Mouse (Mus musculus): ENCODE measurements at regions not wholly inside any gene's neighbourhood (a gene's known extent, or its start where the extent isn't known, plus 50 kb on each side); places are given as distances from the start of the nearest gene placed in this dataset.

GRCm38 (mm10) chr8:40186715-40187583, 487.9 kb upstream of the Adam24 start:
- peak; percentile 9 to 10 for DNase-seq

DNA sequence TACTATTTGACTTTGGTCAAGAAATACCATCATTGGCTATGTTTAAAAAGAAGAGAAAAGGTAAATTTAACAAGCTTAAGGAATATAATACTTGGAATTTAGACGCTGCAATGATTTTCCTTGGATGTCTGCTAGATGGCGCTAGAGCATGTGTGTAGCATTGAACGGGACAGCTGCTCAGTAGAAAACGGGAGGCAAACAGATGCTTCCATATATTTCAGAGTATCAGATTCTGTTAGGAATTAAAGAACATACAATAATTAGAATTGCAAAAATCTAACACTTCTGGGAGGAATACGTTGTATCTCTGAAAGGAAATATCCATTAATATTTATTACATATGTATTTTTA, 487.3 kb upstream of the Adam24 start:
- DNase-seq, result peak; percentile 34 to 70

- DNase-seq, result no peak
These were observed 482.6 kb upstream of the Adam24 start for GRCm38 (mm10) chr8:40192266-40192665.

- DNase-seq, result no peak
These were observed 481.7 kb upstream of the Adam24 start for GRCm38 (mm10) chr8:40193148-40193547.

- peak in 1 of 2 experiments; percentile 14 for DNase-seq
These were observed 464.0 kb upstream of the Adam24 start for GRCm38 (mm10) chr8:40210871-40211270.

DNA sequence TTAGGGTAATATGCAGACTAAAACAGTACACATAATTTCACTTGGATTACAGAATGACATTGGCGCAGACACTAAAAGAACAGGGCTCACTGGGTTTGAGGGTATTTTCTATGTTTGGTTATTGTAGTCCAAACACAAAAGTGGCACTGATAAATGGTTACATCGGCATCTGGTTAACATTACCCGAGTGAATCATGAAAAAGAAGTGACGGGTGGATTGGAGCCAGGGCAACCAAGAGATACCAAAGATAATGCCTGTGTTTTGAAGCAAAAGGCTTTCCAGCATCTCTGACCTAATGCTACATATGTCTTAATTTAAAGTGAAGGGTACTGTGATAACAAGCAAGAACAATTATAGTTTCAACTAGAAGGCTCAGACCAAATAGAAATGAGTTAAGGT, 451.4 kb upstream of the Adam24 start:
- DNase-seq, result no peak

DNA sequence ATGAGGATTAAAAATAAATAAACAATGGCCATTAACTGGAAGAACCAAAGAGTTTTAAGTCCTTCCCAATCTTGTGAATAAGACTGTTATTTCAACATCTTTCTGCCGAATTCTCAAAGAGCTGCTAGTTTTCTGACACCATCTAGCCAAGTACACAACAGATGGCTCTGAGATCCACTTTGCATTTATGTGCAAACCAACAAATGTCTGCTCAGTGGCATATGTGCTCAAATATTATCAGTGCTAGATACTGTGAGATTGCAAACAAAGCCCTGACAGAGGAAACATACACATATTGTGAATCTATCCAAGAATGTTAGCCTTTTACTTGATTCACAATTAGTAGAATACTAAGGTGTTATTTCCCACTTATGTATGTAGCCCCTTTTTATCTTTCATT, 447.6 kb upstream of the Adam24 start:
- peak in 1 of 2 experiments; percentile 14 for DNase-seq

All from cerebellum, postnatal 25 days (tissue).